Mouse (Mus musculus) CH12.LX (cell line): ENCODE data around the gene Wnt7a. TPM values are rescaled to one million over a fixed set of nuclear protein-coding genes. Genes with fewer than 3 reads are reported as not detected.

Experiments used
- DNase-seq: peaks from one replicate; pipeline ENCODE4 v3.0.0-alpha.2; 2013; ENCODE audit errors: extremely low read depth
- H3K27ac ChIP-seq: 2 replicates; pipeline ENCODE4 v1.5.1; 2012; ENCODE audit warnings: low read depth, mild to moderate bottlenecking, control low read depth, moderate library complexity; ENCODE audit not compliant: insufficient read depth
- H3K27me3 ChIP-seq: replicated peaks from 2 replicates; pipeline ENCODE3; 2012; ENCODE audit warnings: inconsistent platforms
- H3K36me3 ChIP-seq, 2 experiments: replicated peaks in 1 of 2; 2 replicates each; pipeline versions ENCODE3 to v1.6.1; 2012; ENCODE audit warnings: inconsistent platforms in 1 of 2, low read length in 1 of 2, mild to moderate bottlenecking in 1 of 2, mixed read lengths in 1 of 2, moderate library complexity in 1 of 2; ENCODE audit not compliant: control insufficient read depth in 1 of 2, insufficient read depth in 1 of 2
- H3K4me1 ChIP-seq, 2 experiments: 2 replicates each; pipeline ENCODE4 v1.6.1; 2012; ENCODE audit warnings: inconsistent platforms in 1 of 2, moderate library complexity in 1 of 2; ENCODE audit not compliant: insufficient read depth in 2 of 2, control insufficient read depth in 1 of 2
- H3K4me2 ChIP-seq: 2 replicates; pipeline ENCODE4 v1.6.1; 2012; ENCODE audit warnings: low read depth, mild to moderate bottlenecking, control low read depth; ENCODE audit not compliant: poor library complexity, insufficient read depth, severe bottlenecking
- H3K4me3 ChIP-seq, 3 experiments: fragments of 150-350 bp in 1 of 3; sonication (generic) in 1 of 3; replicated peaks in 1 of 3; 2 replicates each; pipeline versions ENCODE3 to v1.5.1; 2011 to 2012; ENCODE audit warnings: low read depth in 2 of 3, low read length in 2 of 3, mild to moderate bottlenecking in 2 of 3, moderate library complexity in 2 of 3, control low read depth in 1 of 3, improper control_type of control experiment in 1 of 3, inconsistent platforms in 1 of 3, mixed read lengths in 1 of 3; ENCODE audit not compliant: poor library complexity in 1 of 3
- H3K79me2 ChIP-seq: replicated peaks from 2 replicates; pipeline ENCODE4 v1.6.1; 2012; ENCODE audit warnings: mild to moderate bottlenecking, moderate library complexity; ENCODE audit not compliant: control insufficient read depth, poor library complexity, insufficient read depth, severe bottlenecking; ENCODE audit errors: extremely low read depth
- H3K9ac ChIP-seq: 2 replicates; pipeline ENCODE4 v1.6.1; 2012; ENCODE audit warnings: low read depth, mild to moderate bottlenecking, control low read depth, moderate library complexity; ENCODE audit not compliant: insufficient read depth
- H3K9me3 ChIP-seq: replicated peaks from 2 replicates; pipeline ENCODE3; 2012; ENCODE audit warnings: low read length, inconsistent platforms, mixed read lengths
- BHLHE40 ChIP-seq: IDR thresholded peaks from 2 replicates; pipeline ENCODE4 v1.6.1; 2011; ENCODE audit warnings: mild to moderate bottlenecking, low read depth, low read length, improper control_type of control experiment
- CHD2 ChIP-seq: IDR thresholded peaks from 2 replicates; pipeline ENCODE4 v1.6.1; 2011; ENCODE audit warnings: low read length, improper control_type of control experiment
- E2F4 ChIP-seq: IDR thresholded peaks from 2 replicates; pipeline ENCODE4 v1.6.1; 2011; ENCODE audit warnings: low read depth, low read length, improper control_type of control experiment; ENCODE audit not compliant: insufficient replicate concordance
- ELF1 ChIP-seq: IDR thresholded peaks from 2 replicates; pipeline ENCODE4 v1.6.1; 2014; ENCODE audit warnings: low read depth, mild to moderate bottlenecking, inconsistent platforms, low read length, improper control_type of control experiment
- GABPA ChIP-seq: IDR thresholded peaks from 2 replicates; pipeline ENCODE4 v1.6.1; 2012; ENCODE audit warnings: low read depth, low read length, improper control_type of control experiment, inconsistent platforms; ENCODE audit not compliant: insufficient replicate concordance
- HCFC1 ChIP-seq: IDR thresholded peaks from 2 replicates; pipeline ENCODE4 v1.6.1; 2012; ENCODE audit warnings: low read depth, mild to moderate bottlenecking, inconsistent platforms, low read length, improper control_type of control experiment
- IRF4 ChIP-seq: IDR thresholded peaks from 2 replicates; pipeline ENCODE4 v1.6.1; 2014; ENCODE audit warnings: low read depth, mild to moderate bottlenecking, inconsistent platforms, low read length, improper control_type of control experiment
- JUN ChIP-seq: IDR thresholded peaks from 2 replicates; pipeline ENCODE4 v1.6.1; 2011; ENCODE audit warnings: low read depth, mild to moderate bottlenecking, low read length, improper control_type of control experiment, moderate library complexity; ENCODE audit not compliant: insufficient read depth
- JUND ChIP-seq: conservative IDR thresholded peaks from 2 replicates; pipeline ENCODE4 v1.6.1; 2011; ENCODE audit warnings: low read depth, low read length, improper control_type of control experiment
- MAZ ChIP-seq: IDR thresholded peaks from 2 replicates; pipeline ENCODE4 v1.6.1; 2012; ENCODE audit warnings: low read depth, mild to moderate bottlenecking, inconsistent platforms, low read length, improper control_type of control experiment, moderate library complexity
- MYC ChIP-seq: IDR thresholded peaks from 2 replicates; pipeline ENCODE4 v1.6.1; 2011; ENCODE audit warnings: low read depth, mild to moderate bottlenecking, improper control_type of control experiment, low read length
- NELFE ChIP-seq: IDR thresholded peaks from 2 replicates; pipeline ENCODE4 v1.6.1; 2011; ENCODE audit warnings: low read depth, low read length, improper control_type of control experiment
- NRF1 ChIP-seq: IDR thresholded peaks from 2 replicates; pipeline ENCODE4 v1.6.1; 2014; ENCODE audit warnings: low read depth, mild to moderate bottlenecking, inconsistent platforms, low read length, improper control_type of control experiment, moderate library complexity
- PAX5 ChIP-seq: IDR thresholded peaks from 2 replicates; pipeline ENCODE4 v1.6.1; 2012; ENCODE audit warnings: low read length, inconsistent platforms, mixed read lengths
- POLR2AphosphoS2 ChIP-seq: IDR thresholded peaks from 2 replicates; pipeline ENCODE4 v1.6.1; 2011; ENCODE audit warnings: low read depth, low read length, improper control_type of control experiment
- RAD21 ChIP-seq: IDR thresholded peaks from 2 replicates; pipeline ENCODE4 v1.6.1; 2011; ENCODE audit warnings: low read depth, mild to moderate bottlenecking, low read length, improper control_type of control experiment, moderate library complexity
- SIN3A ChIP-seq: IDR thresholded peaks from 2 replicates; pipeline ENCODE4 v1.6.1; 2012; ENCODE audit warnings: low read length, improper control_type of control experiment, inconsistent platforms
- TBP ChIP-seq: conservative IDR thresholded peaks from 2 replicates; pipeline ENCODE4 v1.6.1; 2011; ENCODE audit warnings: low read depth, low read length, improper control_type of control experiment
- TCF12 ChIP-seq: IDR thresholded peaks from 2 replicates; pipeline ENCODE4 v1.6.1; 2014; ENCODE audit warnings: low read depth, mild to moderate bottlenecking, inconsistent platforms, low read length, improper control_type of control experiment
- USF2 ChIP-seq: conservative IDR thresholded peaks from 2 replicates; pipeline ENCODE4 v1.6.1; 2011; ENCODE audit warnings: low read depth, low read length, improper control_type of control experiment
- ZC3H11A ChIP-seq: IDR thresholded peaks from 2 replicates; pipeline ENCODE4 v1.6.1; 2012; ENCODE audit warnings: low read depth, mild to moderate bottlenecking, inconsistent platforms, low read length, improper control_type of control experiment
- ZKSCAN1 ChIP-seq: IDR thresholded peaks from 2 replicates; pipeline ENCODE4 v1.6.1; 2012; ENCODE audit warnings: low read depth, inconsistent platforms, low read length, improper control_type of control experiment, borderline replicate concordance
- ZNF384 ChIP-seq: IDR thresholded peaks from 2 replicates; pipeline ENCODE4 v1.6.1; 2012; ENCODE audit warnings: low read depth, low read length, improper control_type of control experiment, inconsistent platforms
- dilution Hi-C: fragments of 300-500 bp; cut with MboI; formaldehyde crosslinking; loops from 2 replicates; pipeline ENCODE4 v1.14.3; 2020; ENCODE audit warnings: low sequenced_read_pairs; ENCODE audit not compliant: extremely low pct_unique_long_range_greater_than_20kb, extremely low pct_ligation_motif_present
- in situ Hi-C: fragments of 300-500 bp; cut with MboI; formaldehyde crosslinking; loops from 3 replicates; pipeline ENCODE4 v1.14.3; 2019; ENCODE audit warnings: low sequenced_read_pairs, low pct_ligation_motif_present, low pct_unique_long_range_greater_than_20kb, mixed read lengths
- polyA plus RNA-seq: library from polyadenylated mRNA; unstranded; fragments of >175 nt; gene quantifications from 2 replicates; pipeline ENCODE4 v1.2.1, GENCODE M21; 2012; ENCODE audit warnings: low read depth; ENCODE audit not compliant: insufficient read length
- total RNA-seq, 2 experiments: library from RNA; depleted of rRNA; stranded (reverse); fragments of 300-350 nt in 1 of 2; fragments of >200 nt in 1 of 2; gene quantifications; 2 replicates each; pipeline ENCODE4 v1.2.3; 2012 to 2014

Gene Wnt7a
- total and polyA plus RNA-seq, 3 experiments = not detected

DNA sequence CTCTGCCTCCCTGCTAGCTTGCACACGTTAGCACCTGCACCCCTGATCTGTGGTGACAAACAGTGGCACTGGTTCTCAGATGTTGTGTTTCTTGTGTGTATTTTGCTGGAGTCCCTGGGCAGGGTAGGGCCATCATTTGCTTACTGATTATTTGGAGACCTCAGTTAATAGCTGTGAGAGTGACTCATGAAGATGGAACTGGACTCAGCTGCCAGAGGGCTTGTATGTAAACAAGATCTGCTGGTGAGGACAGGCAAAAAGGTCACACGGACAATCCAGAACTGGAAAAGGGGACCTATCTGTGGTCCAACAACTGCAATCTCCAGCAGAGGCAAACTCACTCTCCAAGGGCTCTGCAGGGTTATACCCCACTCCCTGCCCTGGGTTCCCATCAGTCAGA, 52.8 kb downstream of the Wnt7a start:
- no peak overlapping the region for H3K9ac ChIP-seq
- TF ChIP-seq TCF12 (no peak), JUND (no peak), E2F4 (no peak), MYC (no peak), PAX5 (no peak), NELFE (no peak), TBP (no peak), MAZ (no peak), BHLHE40 (no peak), NRF1 (no peak), GABPA (no peak), USF2 (no peak), POLR2AphosphoS2 (no peak), HCFC1 (no peak)
- H3K27ac ChIP-seq = no peak overlapping the region
- no peaks in the 10 kb centered on the region for H3K4me1 ChIP-seq
- no peaks in the 10 kb centered on the region for H3K36me3 ChIP-seq
- no peak overlapping the region for H3K4me3 ChIP-seq
- dilution Hi-C loops = no loop called here
- H3K27me3 ChIP-seq = peaks cover 97% of the 10 kb centered on the region
- DNase-seq = no peak
- no peak overlapping the region for H3K4me2 ChIP-seq
- in situ Hi-C loops = no loop called here
- H3K79me2 ChIP-seq = no peaks in the 10 kb centered on the region
- H3K9me3 ChIP-seq = no peaks in the 10 kb centered on the region

DNA sequence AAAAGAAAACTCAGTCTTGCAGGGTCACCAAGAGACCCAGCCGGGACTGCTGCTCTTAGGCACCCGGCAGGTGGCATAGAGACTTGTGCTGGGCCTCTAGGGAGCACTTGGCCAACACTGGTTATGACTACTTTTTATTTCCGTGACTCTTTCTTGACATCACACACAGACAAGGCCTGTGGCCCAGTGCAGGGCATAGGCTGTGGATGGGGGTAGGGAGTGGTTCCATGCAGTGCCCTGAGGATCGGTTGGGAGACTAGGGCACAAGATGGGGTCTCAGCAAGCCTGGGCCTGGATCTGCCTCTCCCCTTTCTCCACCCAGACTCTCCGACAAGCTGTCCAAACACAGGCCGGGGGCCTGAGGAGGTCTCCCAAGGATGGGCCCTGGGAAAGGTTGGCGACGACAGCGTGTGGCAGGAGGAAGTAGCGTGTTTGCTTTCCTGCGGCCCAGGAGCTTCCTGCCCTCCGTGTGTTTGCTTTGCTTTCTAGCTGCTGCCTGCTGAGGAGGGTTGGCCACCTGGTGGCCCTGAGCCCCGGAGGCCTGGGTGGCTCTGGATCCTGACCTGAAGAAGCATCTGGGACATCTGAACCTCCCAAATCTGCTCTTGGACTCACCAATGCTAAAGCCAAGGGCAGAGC, 53.8 kb downstream of the Wnt7a start:
- H3K27me3 ChIP-seq = peaks cover 95% of the 10 kb centered on the region
- in situ Hi-C loops = no loop called here
- no peaks in the 10 kb centered on the region for H3K36me3 ChIP-seq
- no peak overlapping the region for H3K27ac ChIP-seq
- H3K4me3 ChIP-seq = no peak overlapping the region
- dilution Hi-C loops = no loop called here
- TF ChIP-seq NELFE (no peak), POLR2AphosphoS2 (no peak), SIN3A (no peak), ZKSCAN1 (no peak), ELF1 (no peak), IRF4 (no peak), ZC3H11A (no peak), CHD2 (no peak), JUN (no peak), ZNF384 (no peak), MYC (no peak), RAD21 (no peak)
- no peak overlapping the region for H3K4me2 ChIP-seq
- H3K79me2 ChIP-seq = no peaks in the 10 kb centered on the region
- H3K9me3 ChIP-seq = no peaks in the 10 kb centered on the region
- no peaks in the 10 kb centered on the region for H3K4me1 ChIP-seq
- no peak overlapping the region for H3K9ac ChIP-seq
- DNase-seq = no peak
